Mouse (Mus musculus) intestine, postnatal 0 days (tissue): Measurements from ENCODE around the gene Gm5269. TPM values are rescaled to one million over a fixed set of nuclear protein-coding genes. Genes with fewer than 3 reads are reported as not detected.

Experiments used
- ATAC-seq: fragments of 200-750 bp; cut with Nextera tagmentation; 2 replicates; pipeline ENCODE4 v1.8.0; 2017; ENCODE audit warnings: mild to moderate bottlenecking, moderate TSS enrichment, moderate library complexity
- H3K27ac ChIP-seq: fragments of 300-500 bp; sonication (generic); 2 replicates; pipeline ENCODE4 v1.5.1; 2014; ENCODE audit warnings: mild to moderate bottlenecking, low read depth, low read length, moderate library complexity
- H3K27me3 ChIP-seq: fragments of 300-500 bp; sonication (generic); replicated peaks from 2 replicates; pipeline ENCODE4 v1.6.1; 2014; ENCODE audit warnings: low read length, mixed read lengths; ENCODE audit not compliant: control insufficient read depth, insufficient read depth
- H3K36me3 ChIP-seq: fragments of 300-500 bp; sonication (generic); 2 replicates; pipeline ENCODE4 v1.6.1; 2014; ENCODE audit warnings: mild to moderate bottlenecking, moderate library complexity; ENCODE audit not compliant: control insufficient read depth, insufficient read depth
- H3K4me1 ChIP-seq: fragments of 300-500 bp; sonication (generic); replicated peaks from 2 replicates; pipeline ENCODE4 v1.6.1; 2014; ENCODE audit warnings: antibody characterized with exemption, low read length, mixed read lengths; ENCODE audit not compliant: control insufficient read depth, insufficient read depth
- H3K4me2 ChIP-seq: fragments of 300-500 bp; sonication (generic); replicated peaks from 2 replicates; pipeline ENCODE4 v1.6.1; 2014; ENCODE audit warnings: low read depth, mild to moderate bottlenecking, moderate library complexity
- H3K4me3 ChIP-seq: fragments of 300-500 bp; sonication (generic); 2 replicates; pipeline ENCODE4 v1.5.1; 2014; ENCODE audit warnings: low read depth, low read length
- H3K9ac ChIP-seq: fragments of 300-500 bp; sonication (generic); 2 replicates; pipeline ENCODE4 v1.6.1; 2014; ENCODE audit warnings: mild to moderate bottlenecking, low read depth, low read length
- H3K9me3 ChIP-seq: fragments of 300-500 bp; sonication (generic); 2 replicates; pipeline ENCODE4 v1.6.1; 2016; ENCODE audit warnings: mixed run types; ENCODE audit not compliant: control insufficient read depth
- CTCF ChIP-seq: sonication (generic); IDR thresholded peaks from 2 replicates; pipeline ENCODE4 v1.5.1; 2016; ENCODE audit warnings: low read depth, mild to moderate bottlenecking, control low read depth, antibody characterized with exemption, moderate library complexity
- WGBS: fragments of 180-500 bp; shearing (Covaris S2); extraction: QIAGEN DNeasy Blood & Tissue Kit; methylation state at CpG from one replicate; pipeline ENCODE4 v1.1.7; 2014; 5-methylcytosine and 5-hydroxymethylcytosine counted together
- polyA plus RNA-seq: library from polyadenylated mRNA; unstranded; fragments of >200 nt; fragmentation: Nextera tagmentation; extraction: Ambion mirVana; gene quantifications from 2 replicates; pipeline ENCODE4 v1.2.1, GENCODE M21; 2015

Gene Gm5269
- polyA plus RNA-seq, 1 experiment from 2014 or later, result not detected

- peak; percentile 64 for ATAC-seq
- Histone ChIP-seq H3K4me3 (no peak overlapping the region), H3K27me3 (no peaks in the 10 kb centered on the region), H3K4me2 (0 out of 2 replicates have a peak overlapping the region, but pooled peaks have one; percentile 7), H3K4me1 (no peaks in the 10 kb centered on the region), H3K9ac (no peak overlapping the region), H3K36me3 (no peaks in the 10 kb centered on the region), H3K9me3 (no peaks in the 10 kb centered on the region), H3K27ac (no peak overlapping the region)
- WGBS, result 49% methylated on average over 9 of the region's 9 CpGs
- no peak for TF ChIP-seq CTCF
These were observed 3.3 kb downstream of the Gm5269 start for GRCm38 (mm10) chr1:45886800-45887199.

GRCm38 (mm10) chr1:45883378-45883777 is 6.7 kb downstream of the Gm5269 start:
- Histone ChIP-seq H3K36me3 (no peaks in the 10 kb centered on the region), H3K27me3 (no peaks in the 10 kb centered on the region), H3K9ac (no peak overlapping the region), H3K4me1 (no peaks in the 10 kb centered on the region), H3K4me2 (no peak overlapping the region), H3K27ac (no peak overlapping the region), H3K9me3 (no peaks in the 10 kb centered on the region), H3K4me3 (no peak overlapping the region)
- ATAC-seq, result no peak
- no peak for TF ChIP-seq CTCF

- Histone ChIP-seq H3K9me3 (no peaks in the 10 kb centered on the region), H3K4me2 (no peak overlapping the region), H3K27ac (no peak overlapping the region), H3K4me3 (no peak overlapping the region), H3K36me3 (no peaks in the 10 kb centered on the region), H3K9ac (no peak overlapping the region), H3K27me3 (no peaks in the 10 kb centered on the region), H3K4me1 (no peaks in the 10 kb centered on the region)
- no peak for TF ChIP-seq CTCF
- no peak for ATAC-seq
- 35% methylated on average over 6 of the region's 6 CpGs for WGBS
These were observed 8.0 kb downstream of the Gm5269 start for GRCm38 (mm10) chr1:45882076-45882475.

- no peak for ATAC-seq
- Histone ChIP-seq H3K4me2 (no peak overlapping the region), H3K9me3 (no peaks in the 10 kb centered on the region), H3K27me3 (no peaks in the 10 kb centered on the region), H3K27ac (no peak overlapping the region), H3K9ac (no peak overlapping the region), H3K4me1 (no peaks in the 10 kb centered on the region), H3K36me3 (no peaks in the 10 kb centered on the region), H3K4me3 (no peak overlapping the region)
- TF ChIP-seq CTCF, result no peak
- WGBS, result 68% methylated on average over 3 of the region's 3 CpGs
These were observed 8.7 kb downstream of the Gm5269 start for GRCm38 (mm10) chr1:45881228-45881832.

- no peak overlapping the region; the same call in 1 of the 2 replicates for H3K4me2 ChIP-seq
- ATAC-seq, result no peak
- no peaks in the 10 kb centered on the region for H3K27me3 ChIP-seq
- no peaks in the 10 kb centered on the region for H3K36me3 ChIP-seq
- WGBS, result 36% methylated on average over 3 of the region's 3 CpGs
- no peaks in the 10 kb centered on the region for H3K4me1 ChIP-seq
- TF ChIP-seq CTCF, result no peak
- peak overlapping the region; percentile 71 for H3K27ac ChIP-seq
- H3K9me3 ChIP-seq, result no peaks in the 10 kb centered on the region
- no peak overlapping the region for H3K9ac ChIP-seq
- no peak overlapping the region for H3K4me3 ChIP-seq
These were observed 12.6 kb downstream of the Gm5269 start for GRCm38 (mm10) chr1:45877463-45877862.

GRCm38 (mm10) chr1:45876450-45877198 is 13.4 kb downstream of the Gm5269 start:
- H3K27ac ChIP-seq, result peak overlapping the region; percentile 71
- H3K4me3 ChIP-seq, result no peak overlapping the region
- H3K4me1 ChIP-seq, result 0 out of 2 replicates have a peak, but pooled peaks cover 5% of the 10 kb centered on the region
- peak; percentile 91 for ATAC-seq
- H3K9ac ChIP-seq, result no peak overlapping the region
- TF ChIP-seq CTCF, result no peak
- 45% methylated on average over 6 of the region's 6 CpGs for WGBS
- no peak overlapping the region for H3K4me2 ChIP-seq
- H3K36me3 ChIP-seq, result no peaks in the 10 kb centered on the region
- no peaks in the 10 kb centered on the region for H3K9me3 ChIP-seq
- H3K27me3 ChIP-seq, result no peaks in the 10 kb centered on the region
